Mouse (Mus musculus): Measurements from ENCODE around the gene Hk3. TPM values are rescaled to one million over a fixed set of nuclear protein-coding genes. Genes with fewer than 3 reads are reported as not detected.

The Hk3 gene
- polyA plus RNA-seq (2012; rRNA removed): 0.67 and 0.74 TPM in 2 replicates

- WGBS: 87% methylated on average over 13 of the region's 13 CpGs
- no peak for DNase-seq
- TF ChIP-seq POLR2A (IDR thresholded peaks at IDR 0.05; ENCODE audit: borderline replicate concordance, insufficient read depth, low read length) (no peak), CTCF (IDR thresholded peaks at IDR 0.05; ENCODE audit: borderline replicate concordance, insufficient read depth, low read depth, low read length) (no peak)
- Histone ChIP-seq H3K4me3 (replicated peaks; ENCODE audit: insufficient read depth, low read depth, low read length) (no peak within 1 kb of the TSS), H3K27me3 (ENCODE audit: control insufficient read depth, insufficient read depth, low read length) (no peaks in the 10 kb centered on the region), H3K4me1 (ENCODE audit: control insufficient read depth, insufficient read depth, low read length) (no peaks in the 10 kb centered on the region), H3K27ac (ENCODE audit: insufficient read depth, low read length) (no peak within 1 kb of the TSS)
Observed at GRCm38 (mm10) chr13:55021194-55021779, at the start of gene Hk3. TSS of gene Hk3 (minus strand) at chr13:55021385.

- no peak overlapping the region for H3K27ac ChIP-seq (ENCODE audit: insufficient read depth, low read length)
- 86% methylated on average over 7 of the region's 7 CpGs for WGBS
- no peaks in the 10 kb centered on the region for H3K4me1 ChIP-seq (ENCODE audit: control insufficient read depth, insufficient read depth, low read length)
- H3K4me3 ChIP-seq (replicated peaks; ENCODE audit: insufficient read depth, low read depth, low read length): no peak overlapping the region
- H3K27me3 ChIP-seq (ENCODE audit: control insufficient read depth, insufficient read depth, low read length): no peaks in the 10 kb centered on the region
- no peak for DNase-seq
- no peak for TF ChIP-seq CTCF (IDR thresholded peaks at IDR 0.05; ENCODE audit: borderline replicate concordance, insufficient read depth, low read depth, low read length)
- TF ChIP-seq POLR2A (IDR thresholded peaks at IDR 0.05; ENCODE audit: borderline replicate concordance, insufficient read depth, low read length): no peak
Observed at GRCm38 (mm10) chr13:55069719-55070118, 48.5 kb upstream of the Hk3 start.

GRCm38 (mm10) chr13:55063276-55063675 is 42.1 kb upstream of the Hk3 start:
- TF ChIP-seq CTCF (IDR thresholded peaks at IDR 0.05; ENCODE audit: borderline replicate concordance, insufficient read depth, low read depth, low read length) (no peak), POLR2A (IDR thresholded peaks at IDR 0.05; ENCODE audit: borderline replicate concordance, insufficient read depth, low read length) (no peak)
- 90% methylated on average over 2 of the region's 2 CpGs for WGBS
- Histone ChIP-seq H3K4me3 (replicated peaks; ENCODE audit: insufficient read depth, low read depth, low read length) (no peak overlapping the region), H3K27me3 (ENCODE audit: control insufficient read depth, insufficient read depth, low read length) (no peaks in the 10 kb centered on the region), H3K4me1 (ENCODE audit: control insufficient read depth, insufficient read depth, low read length) (no peaks in the 10 kb centered on the region), H3K27ac (ENCODE audit: insufficient read depth, low read length) (no peak overlapping the region)
- DNase-seq: no peak

- no peak for TF ChIP-seq POLR2A (IDR thresholded peaks at IDR 0.05; ENCODE audit: borderline replicate concordance, insufficient read depth, low read length)
- TF ChIP-seq CTCF (IDR thresholded peaks at IDR 0.05; ENCODE audit: borderline replicate concordance, insufficient read depth, low read depth, low read length): peak; percentile 50; the same call in 1 of the 2 replicates
- DNase-seq: peak in 1 of 2 experiments; percentile 25
- 100% methylated on average over 2 of the region's 2 CpGs for WGBS
- H3K27ac ChIP-seq (ENCODE audit: insufficient read depth, low read length): no peak overlapping the region
- no peaks in the 10 kb centered on the region for H3K27me3 ChIP-seq (ENCODE audit: control insufficient read depth, insufficient read depth, low read length)
- H3K4me1 ChIP-seq (ENCODE audit: control insufficient read depth, insufficient read depth, low read length): no peaks in the 10 kb centered on the region
- H3K4me3 ChIP-seq (replicated peaks; ENCODE audit: insufficient read depth, low read depth, low read length): no peak overlapping the region
Observed at GRCm38 (mm10) chr13:55058042-55058441, 36.9 kb upstream of the Hk3 start.

GRCm38 (mm10) chr13:55047706-55048105 is 26.5 kb upstream of the Hk3 start:
- Histone ChIP-seq H3K27me3 (ENCODE audit: control insufficient read depth, insufficient read depth, low read length) (no peaks in the 10 kb centered on the region), H3K27ac (ENCODE audit: insufficient read depth, low read length) (no peak overlapping the region), H3K4me3 (replicated peaks; ENCODE audit: insufficient read depth, low read depth, low read length) (no peak overlapping the region), H3K4me1 (ENCODE audit: control insufficient read depth, insufficient read depth, low read length) (no peaks in the 10 kb centered on the region)
- no peak for TF ChIP-seq POLR2A (IDR thresholded peaks at IDR 0.05; ENCODE audit: borderline replicate concordance, insufficient read depth, low read length)
- TF ChIP-seq CTCF (IDR thresholded peaks at IDR 0.05; ENCODE audit: borderline replicate concordance, insufficient read depth, low read depth, low read length): no peak
- 39% methylated on average over 3 of the region's 3 CpGs for WGBS
- DNase-seq: no peak

GRCm38 (mm10) chr13:55040016-55040415 is 18.8 kb upstream of the Hk3 start:
- H3K27me3 ChIP-seq (ENCODE audit: control insufficient read depth, insufficient read depth, low read length): no peaks in the 10 kb centered on the region
- no peaks in the 10 kb centered on the region for H3K4me1 ChIP-seq (ENCODE audit: control insufficient read depth, insufficient read depth, low read length)
- TF ChIP-seq POLR2A (IDR thresholded peaks at IDR 0.05; ENCODE audit: borderline replicate concordance, insufficient read depth, low read length): no peak
- TF ChIP-seq CTCF (IDR thresholded peaks at IDR 0.05; ENCODE audit: borderline replicate concordance, insufficient read depth, low read depth, low read length): no peak
- H3K27ac ChIP-seq (ENCODE audit: insufficient read depth, low read length): no peak overlapping the region
- DNase-seq: no peak
- 100% methylated on average over 2 of the region's 2 CpGs for WGBS
- no peak overlapping the region for H3K4me3 ChIP-seq (replicated peaks; ENCODE audit: insufficient read depth, low read depth, low read length)

- TF ChIP-seq CTCF (IDR thresholded peaks at IDR 0.05; ENCODE audit: borderline replicate concordance, insufficient read depth, low read depth, low read length): no peak
- TF ChIP-seq POLR2A (IDR thresholded peaks at IDR 0.05; ENCODE audit: borderline replicate concordance, insufficient read depth, low read length): no peak
- Histone ChIP-seq H3K27ac (ENCODE audit: insufficient read depth, low read length) (no peak overlapping the region), H3K4me1 (ENCODE audit: control insufficient read depth, insufficient read depth, low read length) (no peaks in the 10 kb centered on the region), H3K27me3 (ENCODE audit: control insufficient read depth, insufficient read depth, low read length) (no peaks in the 10 kb centered on the region), H3K4me3 (replicated peaks; ENCODE audit: insufficient read depth, low read depth, low read length) (no peak overlapping the region)
- DNase-seq: no peak
- WGBS: 91% methylated on average over 2 of the region's 2 CpGs
Observed at GRCm38 (mm10) chr13:55024215-55024614, 3.0 kb upstream of the Hk3 start.

GRCm38 (mm10) chr13:55022715-55023114 is 1.5 kb upstream of the Hk3 start:
- TF ChIP-seq POLR2A (IDR thresholded peaks at IDR 0.05; ENCODE audit: borderline replicate concordance, insufficient read depth, low read length): no peak
- no peak for TF ChIP-seq CTCF (IDR thresholded peaks at IDR 0.05; ENCODE audit: borderline replicate concordance, insufficient read depth, low read depth, low read length)

More at GRCm38 (mm10) chr13:55022715-55023114, 1.5 kb upstream of the Hk3 start:
- Histone ChIP-seq H3K4me1 (ENCODE audit: control insufficient read depth, insufficient read depth, low read length) (no peaks in the 10 kb centered on the region), H3K4me3 (replicated peaks; ENCODE audit: insufficient read depth, low read depth, low read length) (no peak overlapping the region), H3K27me3 (ENCODE audit: control insufficient read depth, insufficient read depth, low read length) (no peaks in the 10 kb centered on the region), H3K27ac (ENCODE audit: insufficient read depth, low read length) (no peak overlapping the region)
- 62% methylated on average over 9 of the region's 9 CpGs for WGBS
- no peak for DNase-seq
